Mouse (Mus musculus): ENCODE measurements around the gene Esam. TPM values are rescaled to one million over a fixed set of nuclear protein-coding genes. Genes with fewer than 3 reads are reported as not detected.

The Esam gene
- polyA plus RNA-seq, 1 experiment from 2014 or later, result 50.2 TPM

DNA sequence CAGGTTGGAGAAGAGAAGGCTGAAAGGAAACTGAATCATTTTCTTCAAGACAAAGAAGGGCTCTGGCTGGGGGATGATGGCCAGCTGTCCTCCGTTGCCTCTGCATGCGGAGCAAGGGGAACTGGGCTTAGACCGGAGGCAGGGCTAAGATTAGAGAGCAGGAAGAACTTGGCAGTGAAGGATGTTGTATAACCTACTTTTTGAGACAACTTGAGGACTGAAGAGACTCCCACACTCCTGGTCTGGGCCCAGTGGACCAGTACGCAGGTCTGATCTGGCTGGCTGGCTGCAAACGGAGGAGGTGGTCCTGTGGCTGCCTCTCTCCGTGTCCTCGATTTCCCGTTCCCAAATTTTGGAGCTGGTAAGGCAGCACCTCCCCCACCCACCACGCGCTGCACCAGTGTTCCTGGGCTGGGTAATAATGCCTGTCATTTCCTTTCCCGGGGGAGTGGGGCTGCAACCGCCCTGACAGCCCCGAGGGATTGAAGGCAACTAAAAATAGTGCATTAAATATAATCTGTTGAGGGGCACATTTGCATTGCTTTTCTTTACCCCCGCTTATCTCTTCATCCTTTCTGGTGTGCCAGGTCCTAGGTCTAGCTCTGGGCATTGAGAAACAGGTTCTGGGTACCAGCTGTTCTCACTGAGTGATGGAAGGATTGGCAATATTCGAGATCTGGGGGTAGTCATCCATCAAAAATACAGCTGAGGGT, 40.2 kb downstream of the Esam start:
- 16% methylated on average over 15 of the region's 15 CpGs for WGBS
- no peaks in the 10 kb centered on the region for H3K36me3 ChIP-seq
- no peak for ATAC-seq (ENCODE audit: insufficient number of reproducible peaks, low FRiP score, low TSS enrichment, low read depth)
- H3K27me3 ChIP-seq, result peaks cover 2% of the 10 kb centered on the region; the same call in 1 of the 2 replicates
- no peak overlapping the region for H3K4me3 ChIP-seq
- no peaks in the 10 kb centered on the region for H3K9me3 ChIP-seq
- no peak overlapping the region for H3K27ac ChIP-seq
- 0 out of 2 replicates have a peak overlapping the region, but pooled peaks have one; percentile 3 for H3K4me2 ChIP-seq
- H3K4me1 ChIP-seq, result peaks cover 16% of the 10 kb centered on the region
- no peak overlapping the region for H3K9ac ChIP-seq

DNA sequence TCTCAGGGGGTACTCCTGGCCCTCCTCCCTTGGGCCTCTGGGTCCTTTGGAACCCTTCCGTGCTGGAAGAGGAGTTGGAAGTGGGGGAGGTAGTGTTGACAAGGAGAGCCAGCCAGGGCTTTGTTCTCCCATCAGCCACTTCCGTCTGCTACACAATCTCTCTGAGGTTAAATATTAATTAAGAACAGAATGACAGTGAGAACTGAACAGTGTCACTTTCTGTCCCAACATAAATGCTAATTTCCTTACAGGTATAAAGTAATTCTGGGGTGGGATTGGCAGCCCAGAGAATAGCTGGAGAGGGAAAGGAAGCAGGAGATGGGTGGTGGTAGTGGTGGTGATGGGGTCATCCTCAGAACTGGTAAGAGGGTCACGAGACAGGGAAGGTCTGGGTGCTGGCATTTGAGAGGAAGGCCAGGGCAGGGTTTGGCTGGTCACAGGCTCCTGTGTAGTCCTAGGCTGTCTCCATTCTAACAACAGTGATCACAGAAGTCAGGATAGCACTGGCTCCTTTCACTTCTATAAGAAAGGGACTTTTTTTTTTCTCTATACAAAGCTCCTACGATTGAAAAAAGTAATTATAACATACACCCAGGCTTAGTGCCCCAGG, 40.8 kb downstream of the Esam start:
- 48% methylated on average over 4 of the region's 4 CpGs for WGBS
- no peak overlapping the region for H3K4me2 ChIP-seq

DNA sequence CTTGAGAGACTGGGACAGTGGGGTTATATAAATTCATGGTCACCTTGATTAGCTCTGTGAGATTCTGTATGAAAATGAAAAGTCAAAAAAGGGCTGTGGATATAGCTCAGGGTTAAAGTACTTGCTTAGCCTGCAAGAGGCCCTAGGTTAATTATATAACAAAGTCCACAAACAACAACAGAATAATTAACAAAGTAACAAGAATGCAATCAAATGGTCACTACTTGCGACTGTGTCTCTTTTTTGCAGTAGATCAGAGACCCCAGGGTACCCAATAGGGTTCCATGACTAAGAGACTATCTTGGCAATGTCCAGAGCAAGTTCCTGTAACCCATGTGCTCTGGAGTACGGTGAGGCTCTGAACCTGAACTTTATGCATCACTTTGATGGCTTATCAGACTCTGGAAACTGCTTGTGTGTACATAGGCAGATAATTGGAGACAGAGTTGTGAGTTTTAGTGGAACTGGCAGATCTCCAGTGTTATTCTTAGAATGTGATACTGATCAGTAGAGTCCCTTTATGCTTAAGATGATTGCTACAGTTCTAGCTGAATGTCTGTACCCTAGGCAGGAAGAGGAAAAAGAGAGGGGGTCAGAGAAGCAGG, 41.5 kb downstream of the Esam start:
- ATAC-seq (ENCODE audit: insufficient number of reproducible peaks, low FRiP score, low TSS enrichment, low read depth), result no peak
- H3K4me2 ChIP-seq, result no peak overlapping the region
- no peaks in the 10 kb centered on the region for H3K36me3 ChIP-seq
- peaks cover 16% of the 10 kb centered on the region for H3K4me1 ChIP-seq
- H3K9ac ChIP-seq, result no peak overlapping the region
- whole genome bisulfite sequencing, result 65% methylated on average over 2 of the region's 2 CpGs
- H3K27ac ChIP-seq, result no peak overlapping the region
- H3K4me3 ChIP-seq, result no peak overlapping the region
- peaks cover 2% of the 10 kb centered on the region; the same call in 1 of the 2 replicates for H3K27me3 ChIP-seq
- H3K9me3 ChIP-seq, result no peaks in the 10 kb centered on the region

More for the DNA sequence above, 40.8 kb downstream of the Esam start:
- H3K27me3 ChIP-seq, result peaks cover 2% of the 10 kb centered on the region; the same call in 1 of the 2 replicates
- H3K36me3 ChIP-seq, result no peaks in the 10 kb centered on the region
- ATAC-seq (ENCODE audit: insufficient number of reproducible peaks, low FRiP score, low TSS enrichment, low read depth), result no peak
- no peak overlapping the region for H3K4me3 ChIP-seq
- H3K9ac ChIP-seq, result no peak overlapping the region
- H3K27ac ChIP-seq, result no peak overlapping the region
- peaks cover 16% of the 10 kb centered on the region for H3K4me1 ChIP-seq
- no peaks in the 10 kb centered on the region for H3K9me3 ChIP-seq

DNA sequence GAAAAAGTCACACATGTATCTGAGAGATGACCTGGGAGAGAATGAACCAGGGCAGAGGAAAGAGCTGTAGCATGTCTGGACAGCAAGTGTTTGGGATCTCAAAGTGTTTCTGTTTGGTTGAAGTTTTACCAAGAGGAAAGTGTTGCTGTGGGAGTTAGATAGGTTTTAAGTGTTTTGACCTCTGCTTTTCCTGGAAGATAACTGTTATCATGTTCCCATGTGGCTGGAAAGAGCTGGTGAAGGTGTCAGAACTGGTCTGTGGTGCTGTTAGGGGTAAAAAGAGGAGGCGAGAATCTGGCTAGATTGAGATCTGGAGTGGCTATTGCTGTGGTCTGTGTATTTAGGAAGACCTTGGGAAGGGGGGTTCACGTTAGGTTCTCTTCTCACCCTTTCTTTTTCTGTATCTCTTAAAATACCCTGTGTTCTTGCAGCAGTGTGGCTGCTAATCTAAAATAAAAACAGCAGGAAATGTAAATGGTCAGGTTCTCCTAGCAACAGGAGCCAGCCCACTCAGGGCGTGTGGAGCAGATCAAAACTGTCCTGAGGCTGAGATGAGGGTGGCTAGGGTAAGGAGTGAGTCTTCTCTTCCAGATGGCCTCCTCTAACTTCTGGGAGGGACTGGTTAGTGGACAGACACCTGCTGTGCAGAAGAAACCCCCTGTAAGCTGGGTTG, 44.5 kb downstream of the Esam start:
- 56% methylated on average over 3 of the region's 3 CpGs for WGBS
- H3K9ac ChIP-seq, result no peak overlapping the region
- no peak overlapping the region for H3K4me2 ChIP-seq
- no peak overlapping the region for H3K4me3 ChIP-seq
- no peaks in the 10 kb centered on the region for H3K36me3 ChIP-seq
- H3K9me3 ChIP-seq, result no peaks in the 10 kb centered on the region
- no peak for ATAC-seq (ENCODE audit: insufficient number of reproducible peaks, low FRiP score, low TSS enrichment, low read depth)
- H3K27ac ChIP-seq, result no peak overlapping the region
- H3K27me3 ChIP-seq, result peaks cover 2% of the 10 kb centered on the region; the same call in 1 of the 2 replicates
- peaks cover 18% of the 10 kb centered on the region for H3K4me1 ChIP-seq

DNA sequence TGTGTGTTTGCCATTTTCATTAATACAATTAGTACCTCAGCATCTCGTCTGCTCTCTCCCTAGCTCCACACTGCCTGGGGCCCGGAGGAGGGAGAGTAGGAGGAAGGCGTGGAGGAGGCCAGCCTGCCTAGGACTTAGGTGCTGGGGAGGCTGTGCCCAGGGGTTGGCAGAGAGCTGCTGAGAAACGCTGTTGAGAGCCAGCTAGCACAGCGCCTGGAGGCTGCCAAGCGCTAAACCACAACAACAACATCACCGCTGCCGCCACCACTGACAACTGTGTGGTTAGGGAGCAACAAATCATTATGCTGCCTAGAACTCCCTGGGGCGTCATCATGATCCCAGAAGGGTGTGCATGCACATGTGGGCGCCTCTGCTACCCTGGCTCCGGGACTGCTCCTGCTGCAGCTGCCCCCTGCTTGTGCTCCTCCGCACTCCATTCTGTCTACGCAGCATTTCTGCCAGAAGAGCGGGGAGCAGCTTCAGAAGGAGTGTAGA, 48.6 kb downstream of the Esam start:
- Histone ChIP-seq H3K9ac (no peak overlapping the region), H3K36me3 (no peaks in the 10 kb centered on the region), H3K9me3 (no peaks in the 10 kb centered on the region), H3K27ac (no peak overlapping the region), H3K4me2 (peak overlapping the region; percentile 34), H3K27me3 (no peaks in the 10 kb centered on the region), H3K4me3 (no peak overlapping the region), H3K4me1 (peaks cover 6% of the 10 kb centered on the region)
- WGBS, result 14% methylated on average over 14 of the region's 14 CpGs
- ATAC-seq (ENCODE audit: insufficient number of reproducible peaks, low FRiP score, low TSS enrichment, low read depth), result no peak

DNA sequence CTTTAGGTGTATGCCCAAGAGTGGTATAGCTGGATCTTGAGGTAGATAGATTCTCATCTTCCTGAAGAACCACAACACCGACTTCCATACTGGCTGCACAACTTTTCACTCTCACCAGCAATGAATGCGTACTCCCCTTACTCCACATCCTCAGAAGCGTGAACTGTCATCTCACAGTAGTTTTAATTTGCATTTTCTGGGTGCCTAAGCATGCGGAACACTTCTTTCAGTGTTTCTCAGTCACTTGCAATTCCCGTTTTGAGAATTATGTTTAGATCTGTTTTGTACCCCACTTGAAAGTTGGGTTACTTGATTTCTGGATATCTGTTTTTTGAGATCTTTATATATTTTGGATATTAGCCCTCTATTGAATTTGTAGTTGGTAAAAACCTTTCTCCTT, 55.7 kb downstream of the Esam start:
- Histone ChIP-seq H3K27ac (no peak overlapping the region), H3K36me3 (no peaks in the 10 kb centered on the region), H3K4me1 (no peaks in the 10 kb centered on the region), H3K9ac (no peak overlapping the region), H3K4me3 (no peak overlapping the region), H3K9me3 (no peaks in the 10 kb centered on the region), H3K27me3 (no peaks in the 10 kb centered on the region), H3K4me2 (no peak overlapping the region)
- ATAC-seq (ENCODE audit: insufficient number of reproducible peaks, low FRiP score, low TSS enrichment, low read depth), result no peak
- 85% methylated on average over 5 of the region's 5 CpGs for WGBS

DNA sequence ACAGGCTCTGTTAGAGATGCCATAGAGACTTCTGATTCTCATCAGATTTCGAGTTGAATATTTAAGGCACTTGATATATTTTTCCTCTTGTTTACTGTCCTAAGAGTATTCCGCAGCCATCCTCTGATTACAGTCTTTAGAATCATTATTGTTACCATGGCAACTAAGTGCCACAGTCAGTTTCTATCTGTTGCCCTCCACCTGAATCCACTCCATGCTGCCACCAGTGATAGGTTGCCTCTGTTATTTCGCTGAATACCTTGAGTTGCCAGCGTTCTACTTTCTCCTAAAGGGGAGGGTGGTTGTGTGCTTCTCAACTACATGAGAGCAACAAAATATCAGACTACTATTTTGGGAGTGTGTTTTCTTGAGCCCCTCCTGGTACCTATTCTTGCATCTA, 58.8 kb downstream of the Esam start:
- Histone ChIP-seq H3K4me2 (no peak overlapping the region), H3K9me3 (no peaks in the 10 kb centered on the region), H3K27me3 (no peaks in the 10 kb centered on the region), H3K36me3 (no peaks in the 10 kb centered on the region), H3K27ac (no peak overlapping the region), H3K9ac (no peak overlapping the region), H3K4me1 (no peaks in the 10 kb centered on the region), H3K4me3 (no peak overlapping the region)
- WGBS, result 80% methylated on average over 4 of the region's 4 CpGs
- ATAC-seq (ENCODE audit: insufficient number of reproducible peaks, low FRiP score, low TSS enrichment, low read depth), result no peak

Other genes starting within 250 kb of the Esam start
- gene Ccdc15, start 179.6 kb upstream of the Esam start, polyA plus RNA-seq (2015; fragmentation: Nextera tagmentation; extraction: Ambion mirVana), result 7.0 and 7.3 TPM in 2 replicates
- 0.05 and 0.06 TPM in 2 replicates for gene Hepacam, start 160.7 kb upstream of the Esam start, polyA plus RNA-seq (2015; fragmentation: Nextera tagmentation; extraction: Ambion mirVana)
- gene Robo4, start 126.2 kb upstream of the Esam start, polyA plus RNA-seq (2015; fragmentation: Nextera tagmentation; extraction: Ambion mirVana), result 10.7 and 14.3 TPM in 2 replicates
- 0.06 and 0.12 TPM in 2 replicates for gene Robo3, start 94.8 kb upstream of the Esam start, polyA plus RNA-seq (2015; fragmentation: Nextera tagmentation; extraction: Ambion mirVana)
- 17.3 and 25.2 TPM in 2 replicates for gene Msantd2, start 38.8 kb upstream of the Esam start, polyA plus RNA-seq (2015; fragmentation: Nextera tagmentation; extraction: Ambion mirVana)
- gene Vsig2, start 11.2 kb downstream of the Esam start, polyA plus RNA-seq (2015; fragmentation: Nextera tagmentation; extraction: Ambion mirVana), result 0.83 and 2.0 TPM in 2 replicates
- 6.2 and 7.4 TPM in 2 replicates for gene Nrgn, start 24.8 kb downstream of the Esam start, polyA plus RNA-seq (2015; fragmentation: Nextera tagmentation; extraction: Ambion mirVana)
- gene Siae, start 27.6 kb downstream of the Esam start, polyA plus RNA-seq (2015; fragmentation: Nextera tagmentation; extraction: Ambion mirVana), result 9.9 and 13.1 TPM in 2 replicates
- 5.1 and 5.5 TPM in 2 replicates for gene Spa17, start 85.6 kb downstream of the Esam start, polyA plus RNA-seq (2015; fragmentation: Nextera tagmentation; extraction: Ambion mirVana)
- 204 and 207 TPM in 2 replicates for gene Tbrg1, start 129.2 kb downstream of the Esam start, polyA plus RNA-seq (2015; fragmentation: Nextera tagmentation; extraction: Ambion mirVana)
- 25.4 and 26.3 TPM in 2 replicates for gene Panx3, start 141.2 kb downstream of the Esam start, polyA plus RNA-seq (2015; fragmentation: Nextera tagmentation; extraction: Ambion mirVana)
- not detected in 2 replicates for gene Olfr160, start 188.2 kb downstream of the Esam start, polyA plus RNA-seq (2015; fragmentation: Nextera tagmentation; extraction: Ambion mirVana)
- not detected in 2 replicates for gene Olfr874, start 217.0 kb downstream of the Esam start, polyA plus RNA-seq (2015; fragmentation: Nextera tagmentation; extraction: Ambion mirVana)
- not detected in 2 replicates for gene Olfr875, start 243.8 kb downstream of the Esam start, polyA plus RNA-seq (2015; fragmentation: Nextera tagmentation; extraction: Ambion mirVana)